Mouse (Mus musculus) hindbrain, embryonic 13.5 days (tissue): Measurements from ENCODE around the gene Rasl10a. TPM values are rescaled to one million over a fixed set of nuclear protein-coding genes. Genes with fewer than 3 reads are reported as not detected.

Experiments
- ATAC-seq: fragments of 200-750 bp; cut with Nextera tagmentation; 2 replicates; pipeline ENCODE4 v1.8.0; 2017; ENCODE audit warnings: moderate TSS enrichment; ENCODE audit not compliant: low FRiP score
- H3K27ac ChIP-seq: fragments of 300-500 bp; sonication (generic); 2 replicates; pipeline ENCODE4 v1.5.1; 2015; ENCODE audit warnings: inconsistent platforms, mild to moderate bottlenecking, moderate library complexity
- H3K27me3 ChIP-seq: fragments of 300-500 bp; sonication (generic); 2 replicates; pipeline ENCODE4 v1.6.1; 2015; ENCODE audit warnings: mild to moderate bottlenecking, inconsistent platforms
- H3K36me3 ChIP-seq: fragments of 300-500 bp; sonication (generic); 2 replicates; pipeline ENCODE4 v1.6.1; 2015; ENCODE audit warnings: mild to moderate bottlenecking, inconsistent platforms
- H3K4me1 ChIP-seq: fragments of 300-500 bp; sonication (generic); replicated peaks from 2 replicates; pipeline ENCODE4 v1.6.1; 2015; ENCODE audit warnings: inconsistent platforms
- H3K4me2 ChIP-seq: fragments of 300-500 bp; sonication (generic); 2 replicates; pipeline ENCODE4 v1.6.1; 2015; ENCODE audit warnings: inconsistent platforms, mild to moderate bottlenecking, moderate library complexity
- H3K4me3 ChIP-seq: fragments of 300-500 bp; sonication (generic); 2 replicates; pipeline ENCODE4 v1.5.1; 2015; ENCODE audit warnings: mild to moderate bottlenecking, inconsistent platforms
- H3K9ac ChIP-seq: fragments of 300-500 bp; sonication (generic); 2 replicates; pipeline ENCODE4 v1.6.1; 2015; ENCODE audit warnings: mild to moderate bottlenecking, inconsistent platforms
- H3K9me3 ChIP-seq: fragments of 300-500 bp; sonication (generic); 2 replicates; pipeline ENCODE4 v1.6.1; 2016; ENCODE audit warnings: inconsistent platforms
- WGBS: fragments of 180-500 bp; shearing (Covaris S2); methylation state at CpG from one replicate; pipeline ENCODE4 v1.1.7; 2015; 5-methylcytosine and 5-hydroxymethylcytosine counted together
- polyA plus RNA-seq: library from polyadenylated mRNA; unstranded; fragments of >200 nt; fragmentation: Nextera tagmentation; extraction: Ambion mirVana; gene quantifications from 2 replicates; pipeline ENCODE4 v1.2.1, GENCODE M21; 2015

Rasl10a gene
- polyA plus RNA-seq, 1 experiment from 2014 or later = 0.84 TPM

GRCm38 (mm10) chr11:5098035-5098735, 40.3 kb downstream of the Rasl10a start:
- H3K9me3 ChIP-seq = no peaks in the 10 kb centered on the region
- peak overlapping the region; percentile 94 for H3K4me2 ChIP-seq
- no peaks in the 10 kb centered on the region for H3K27me3 ChIP-seq
- under 1% methylated on average over 44 of the region's 44 CpGs for WGBS
- peak overlapping the region; percentile 99 for H3K9ac ChIP-seq
- H3K4me1 ChIP-seq = peaks cover 43% of the 10 kb centered on the region
- ATAC-seq = peak; percentile 30
- H3K36me3 ChIP-seq = peaks cover 2% of the 10 kb centered on the region
- peak overlapping the region; percentile 100 for H3K4me3 ChIP-seq
- peak overlapping the region; percentile 98 for H3K27ac ChIP-seq

GRCm38 (mm10) chr11:5098736-5099542, 41.0 kb downstream of the Rasl10a start, which contains the start of the genes Rhbdd3 and Ewsr1:
Rhbdd3 (plus strand) TSS chr11:5098926.
Ewsr1 (minus strand) TSS chr11:5099266.
- H3K4me3 ChIP-seq = peak within 1 kb of the TSS; percentile 100
- H3K4me1 ChIP-seq = peaks cover 43% of the 10 kb centered on the region
- H3K27me3 ChIP-seq = no peaks in the 10 kb centered on the region
- peak within 1 kb of the TSS; percentile 99 for H3K9ac ChIP-seq
- H3K4me2 ChIP-seq = peak within 1 kb of the TSS; percentile 94
- H3K27ac ChIP-seq = peak within 1 kb of the TSS; percentile 98
- peaks cover 9% of the 10 kb centered on the region for H3K36me3 ChIP-seq
- peak; percentile 88 for ATAC-seq
- H3K9me3 ChIP-seq = no peaks in the 10 kb centered on the region
- under 1% methylated on average over 79 of the region's 92 CpGs for WGBS

GRCm38 (mm10) chr11:5099576-5100183, 41.8 kb downstream of the Rasl10a start:
- peak overlapping the region; percentile 82 for H3K4me2 ChIP-seq
- H3K4me1 ChIP-seq = peaks cover 43% of the 10 kb centered on the region
- peak; percentile 84 for ATAC-seq
- H3K9ac ChIP-seq = peak overlapping the region; percentile 99
- WGBS = under 1% methylated on average over 28 of the region's 31 CpGs
- H3K36me3 ChIP-seq = peaks cover 15% of the 10 kb centered on the region
- H3K27ac ChIP-seq = peak overlapping the region; percentile 98
- no peaks in the 10 kb centered on the region for H3K9me3 ChIP-seq
- H3K27me3 ChIP-seq = no peaks in the 10 kb centered on the region
- H3K4me3 ChIP-seq = peak overlapping the region; percentile 100

- Histone ChIP-seq H3K27ac (peak overlapping the region; percentile 98), H3K9ac (peak overlapping the region; percentile 99), H3K9me3 (no peaks in the 10 kb centered on the region), H3K4me3 (peak overlapping the region; percentile 100), H3K36me3 (peaks cover 21% of the 10 kb centered on the region), H3K27me3 (no peaks in the 10 kb centered on the region), H3K4me2 (peak overlapping the region; percentile 82), H3K4me1 (peaks cover 42% of the 10 kb centered on the region)
- 0% methylated on average over 7 of the region's 7 CpGs for WGBS
- no peak for ATAC-seq
Observed at GRCm38 (mm10) chr11:5100283-5100682, 42.4 kb downstream of the Rasl10a start.

GRCm38 (mm10) chr11:5100801-5101200, 42.9 kb downstream of the Rasl10a start:
- Histone ChIP-seq H3K36me3 (peaks cover 26% of the 10 kb centered on the region), H3K27ac (peak overlapping the region; percentile 98), H3K9ac (peak overlapping the region; percentile 99), H3K4me1 (peaks cover 39% of the 10 kb centered on the region), H3K27me3 (no peaks in the 10 kb centered on the region), H3K4me2 (peak overlapping the region; percentile 82), H3K9me3 (no peaks in the 10 kb centered on the region), H3K4me3 (peak overlapping the region; percentile 100)
- 43% methylated on average over 5 of the region's 5 CpGs for WGBS
- ATAC-seq = no peak

- WGBS = 89% methylated on average over 6 of the region's 6 CpGs
- Histone ChIP-seq H3K27me3 (no peaks in the 10 kb centered on the region), H3K4me3 (no peak overlapping the region), H3K36me3 (peaks cover 30% of the 10 kb centered on the region), H3K9me3 (no peaks in the 10 kb centered on the region), H3K9ac (peak overlapping the region; percentile 99; the same call in 1 of the 2 replicates), H3K4me2 (peak overlapping the region; percentile 82; the same call in 1 of the 2 replicates), H3K4me1 (peaks cover 31% of the 10 kb centered on the region), H3K27ac (no peak overlapping the region; the same call in 1 of the 2 replicates)
- ATAC-seq = no peak
Observed at GRCm38 (mm10) chr11:5101641-5102040, 43.7 kb downstream of the Rasl10a start.

GRCm38 (mm10) chr11:5102384-5102783, 44.5 kb downstream of the Rasl10a start:
- ATAC-seq = no peak
- no peak overlapping the region for H3K27ac ChIP-seq
- WGBS = 92% methylated on average over 7 of the region's 7 CpGs
- no peak overlapping the region for H3K4me2 ChIP-seq
- no peak overlapping the region for H3K9ac ChIP-seq
- no peaks in the 10 kb centered on the region for H3K27me3 ChIP-seq
- H3K36me3 ChIP-seq = peaks cover 30% of the 10 kb centered on the region
- peaks cover 23% of the 10 kb centered on the region for H3K4me1 ChIP-seq
- H3K4me3 ChIP-seq = no peak overlapping the region
- H3K9me3 ChIP-seq = no peaks in the 10 kb centered on the region

GRCm38 (mm10) chr11:5103986-5104509, 46.1 kb downstream of the Rasl10a start:
- H3K4me2 ChIP-seq = no peak overlapping the region
- H3K9ac ChIP-seq = peak overlapping the region; percentile 53
- no peak overlapping the region for H3K4me3 ChIP-seq
- H3K36me3 ChIP-seq = peaks cover 30% of the 10 kb centered on the region
- peaks cover 20% of the 10 kb centered on the region for H3K4me1 ChIP-seq
- H3K27me3 ChIP-seq = no peaks in the 10 kb centered on the region
- no peak overlapping the region for H3K27ac ChIP-seq
- 94% methylated on average over 4 of the region's 4 CpGs for WGBS
- no peaks in the 10 kb centered on the region for H3K9me3 ChIP-seq
- ATAC-seq = no peak

GRCm38 (mm10) chr11:5109441-5109840, 51.5 kb downstream of the Rasl10a start:
- Histone ChIP-seq H3K36me3 (peaks cover 16% of the 10 kb centered on the region), H3K27me3 (no peaks in the 10 kb centered on the region), H3K4me3 (no peak overlapping the region), H3K9me3 (no peaks in the 10 kb centered on the region), H3K9ac (no peak overlapping the region), H3K27ac (no peak overlapping the region), H3K4me2 (no peak overlapping the region), H3K4me1 (no peaks in the 10 kb centered on the region)
- ATAC-seq = no peak
- WGBS = 73% methylated on average over 8 of the region's 8 CpGs
